Mouse (Mus musculus) heart, postnatal 4 days (tissue): ENCODE data around the gene Rab3gap1. TPM values are rescaled to one million over a fixed set of nuclear protein-coding genes. Genes with fewer than 3 reads are reported as not detected.

Experiments
- DNase-seq: peaks from one replicate; pipeline ENCODE4 v3.0.0; 2021
- total RNA-seq, 2 experiments: library from RNA; stranded (reverse); gene quantifications; 2 replicates each; pipeline ENCODE4 v1.2.3; 2021

Gene Rab3gap1
- total RNA-seq, 2 experiments from 2014 or later = 44.2 to 44.7 TPM

DNA sequence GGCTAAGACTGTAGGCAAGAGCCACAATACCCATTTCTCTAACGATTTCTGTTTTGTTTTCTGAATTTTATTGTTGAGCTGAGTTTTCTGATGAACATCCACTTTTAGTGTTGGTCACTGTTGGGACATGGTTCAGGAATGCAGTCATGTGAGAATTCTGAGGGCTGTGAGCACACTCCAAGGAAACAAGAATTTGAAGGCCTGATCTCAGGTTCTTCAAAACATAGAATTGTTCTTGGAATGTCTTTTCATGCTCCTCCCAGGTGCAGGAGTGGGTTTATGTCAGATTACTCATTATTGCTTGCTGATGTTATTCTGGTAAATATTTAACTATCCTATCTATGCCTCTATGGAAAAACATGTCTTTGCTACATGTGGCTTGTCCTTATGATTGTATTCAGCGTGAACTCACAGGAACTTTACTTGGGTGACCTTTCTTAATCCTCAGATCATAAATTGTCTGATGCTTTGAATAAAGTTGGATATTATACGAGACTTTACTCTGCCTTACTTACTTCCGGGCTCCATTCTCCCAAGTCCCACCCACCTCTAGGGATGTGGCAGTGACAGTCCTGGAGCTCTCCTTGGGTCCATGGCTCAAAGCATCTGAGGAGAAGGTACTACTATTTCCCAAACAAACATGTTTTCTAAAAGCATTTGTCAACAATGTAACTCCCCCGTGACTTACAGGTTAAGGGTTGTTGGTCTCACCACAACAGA is 114.9 kb downstream of the Rab3gap1 start:
- DNase-seq = no peak

GRCm38 (mm10) chr1:127985391-127985790 is 116.8 kb downstream of the Rab3gap1 start:
- no peak for DNase-seq

DNA sequence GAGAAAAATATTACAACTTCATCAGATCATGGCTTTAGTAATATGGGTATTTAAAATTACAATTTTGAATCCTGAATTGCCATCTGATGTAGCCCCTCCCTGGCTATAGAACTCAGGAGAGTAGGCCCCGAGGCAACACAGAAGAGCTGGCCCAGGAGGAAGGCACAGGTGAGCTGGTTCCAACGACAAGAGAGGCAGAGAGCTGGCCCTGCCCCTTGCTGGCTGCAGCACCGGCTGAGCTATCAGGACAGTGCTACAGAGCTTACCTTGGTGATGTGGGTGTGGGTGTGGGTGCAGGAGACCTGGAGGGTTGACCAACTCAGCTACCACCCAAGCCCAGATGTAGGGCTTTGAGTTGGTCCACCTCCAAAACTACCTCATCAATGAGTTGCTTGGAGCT is 119.7 kb downstream of the Rab3gap1 start:
- DNase-seq = no peak

DNA sequence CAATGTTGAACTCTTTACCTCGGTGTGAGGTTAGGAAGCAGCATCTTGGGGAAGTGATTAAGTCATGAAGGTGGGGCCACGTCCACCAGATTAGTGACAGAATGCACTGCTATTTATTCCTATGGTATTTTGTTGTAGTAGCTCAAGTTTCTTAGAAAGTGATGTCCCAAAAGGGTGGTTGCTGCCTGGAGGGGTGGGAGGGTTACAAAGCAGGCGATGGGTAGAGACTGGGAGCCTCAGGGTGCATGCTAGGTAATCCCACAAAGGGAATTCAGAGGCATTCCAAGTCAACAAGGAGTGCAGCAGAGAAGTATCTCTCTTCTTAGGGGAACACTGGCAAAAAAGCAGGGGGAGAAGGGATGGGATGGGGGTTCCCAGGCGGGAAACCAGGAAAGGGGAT is 120.8 kb downstream of the Rab3gap1 start:
- no peak for DNase-seq

DNA sequence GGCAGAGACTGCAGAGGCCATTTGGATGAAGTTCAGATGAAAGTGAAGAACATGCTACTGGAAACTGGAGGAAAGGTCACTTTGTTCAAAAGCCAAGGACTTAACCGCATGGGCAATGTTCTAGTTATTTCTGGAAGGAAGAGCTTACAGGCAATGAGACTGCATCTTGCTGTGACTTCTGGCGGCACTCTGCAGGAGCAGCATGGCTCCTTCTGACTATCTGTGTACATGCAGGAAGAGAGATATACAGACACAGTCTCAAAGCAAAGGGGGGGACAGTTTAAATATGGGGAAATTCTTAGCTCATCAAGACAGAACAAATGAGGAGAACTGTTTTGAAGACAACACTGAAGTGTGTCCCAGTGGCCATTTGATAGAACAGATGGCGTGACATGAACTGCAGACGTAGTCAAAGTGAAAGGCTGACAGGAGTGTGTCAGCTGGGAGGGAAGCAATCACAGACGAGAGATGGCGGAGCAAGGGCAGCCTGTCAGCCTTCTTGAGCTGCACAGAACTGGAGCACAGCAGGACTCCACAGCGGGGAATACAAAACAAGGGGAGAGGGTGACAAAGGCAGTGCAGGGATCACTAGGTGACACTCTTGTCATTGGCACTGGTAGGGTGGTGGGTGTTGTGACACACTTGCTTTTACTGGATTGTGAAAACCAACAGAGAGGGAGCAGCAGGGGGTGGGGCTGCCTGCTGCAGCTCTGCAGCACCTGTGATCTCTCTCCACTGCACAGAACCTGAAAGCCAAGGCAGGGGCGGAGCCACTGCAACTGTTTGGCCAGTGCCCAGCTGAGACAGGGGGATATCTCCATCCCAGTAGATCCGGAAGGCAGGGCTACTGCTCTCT is 121.5 kb downstream of the Rab3gap1 start:
- peak; percentile 26 for DNase-seq

Other genes starting within 250 kb of the Rab3gap1 start
- 10 to 100 TPM; 13.8 to 14.7 TPM for gene Tmem163, start 189.2 kb upstream of the Rab3gap1 start, total RNA-seq
- gene Acmsd, start 139.4 kb upstream of the Rab3gap1 start, total RNA-seq = under 1 TPM; 0.31 to 0.59 TPM
- gene Ccnt2, start 94.6 kb upstream of the Rab3gap1 start, total RNA-seq = 10 to 100 TPM; 37.7 to 40.0 TPM
- gene Map3k19, start 13.7 kb upstream of the Rab3gap1 start, total RNA-seq = not detected
- gene Zranb3, start 234.3 kb downstream of the Rab3gap1 start, total RNA-seq = 10 to 100 TPM in 1 of 2 experiments, 1 to 10 TPM in 1; 8.2 to 10.8 TPM
- 10 to 100 TPM; 59.7 to 61.8 TPM for gene R3hdm1, start 234.5 kb downstream of the Rab3gap1 start, total RNA-seq